Mouse (Mus musculus) liver, adult 2 months (tissue): ENCODE measurements around the gene Gpat2.

ENCODE experiments used
- CTCF ChIP-seq: fragments of 200-500 bp; IDR thresholded peaks from 2 replicates; pipeline ENCODE4 v1.5.1; 2011; ENCODE audit warnings: low read depth, low read length, control low read depth
- POLR2A ChIP-seq: fragments of 200-500 bp; IDR thresholded peaks from 2 replicates; pipeline ENCODE4 v1.6.1; 2011; ENCODE audit warnings: low read length, control low read depth; ENCODE audit not compliant: insufficient read depth; ENCODE audit errors: extremely low read depth

- TF ChIP-seq CTCF = no peak
- TF ChIP-seq POLR2A = no peak
Measured at GRCm38 (mm10) chr2:127377942-127378610, 46.9 kb upstream of the Gpat2 start.
